Mouse (Mus musculus) neural tube, embryonic 15.5 days (tissue): ENCODE measurements around the gene Clca1. TPM values are rescaled to one million over a fixed set of nuclear protein-coding genes. Genes with fewer than 3 reads are reported as not detected.

Source experiments
- ATAC-seq: fragments of 200-750 bp; cut with Nextera tagmentation; 2 replicates; pipeline ENCODE4 v1.8.0; 2017; ENCODE audit warnings: mild to moderate bottlenecking, moderate TSS enrichment, moderate library complexity; ENCODE audit not compliant: low FRiP score
- H3K27ac ChIP-seq: fragments of 300-500 bp; sonication (generic); replicated peaks from 2 replicates; pipeline ENCODE4 v1.5.1; 2015; ENCODE audit warnings: mild to moderate bottlenecking, inconsistent platforms
- H3K27me3 ChIP-seq: fragments of 300-500 bp; sonication (generic); replicated peaks from 2 replicates; pipeline ENCODE4 v1.6.1; 2015; ENCODE audit warnings: inconsistent platforms
- H3K36me3 ChIP-seq: fragments of 300-500 bp; sonication (generic); 2 replicates; pipeline ENCODE4 v1.6.1; 2015; ENCODE audit warnings: inconsistent platforms
- H3K4me1 ChIP-seq: fragments of 300-500 bp; sonication (generic); 2 replicates; pipeline ENCODE4 v1.6.1; 2015; ENCODE audit warnings: inconsistent platforms
- H3K4me2 ChIP-seq: fragments of 300-500 bp; sonication (generic); 2 replicates; pipeline ENCODE4 v1.6.1; 2015; ENCODE audit warnings: inconsistent platforms, mild to moderate bottlenecking, moderate library complexity
- H3K4me3 ChIP-seq: fragments of 300-500 bp; sonication (generic); replicated peaks from 2 replicates; pipeline ENCODE4 v1.5.1; 2015; ENCODE audit warnings: mild to moderate bottlenecking, inconsistent platforms
- H3K9ac ChIP-seq: fragments of 300-500 bp; sonication (generic); replicated peaks from 2 replicates; pipeline ENCODE4 v1.6.1; 2015; ENCODE audit warnings: mild to moderate bottlenecking, inconsistent platforms
- H3K9me3 ChIP-seq: fragments of 300-500 bp; sonication (generic); replicated peaks from 2 replicates; pipeline ENCODE4 v1.6.1; 2016; ENCODE audit warnings: inconsistent platforms
- WGBS: fragments of 180-500 bp; shearing (Covaris S2); methylation state at CpG from one replicate; pipeline ENCODE4 v1.1.7; 2015; ENCODE audit warnings: mixed read lengths; 5-methylcytosine and 5-hydroxymethylcytosine counted together
- polyA plus RNA-seq: library from polyadenylated mRNA; unstranded; fragments of >200 nt; fragmentation: Nextera tagmentation; extraction: Ambion mirVana; gene quantifications from 2 replicates; pipeline ENCODE4 v1.2.1, GENCODE M21; 2015

The Clca1 gene
- polyA plus RNA-seq, 1 experiment from 2014 or later = not detected

- Histone ChIP-seq H3K9me3 (no peaks in the 10 kb centered on the region), H3K4me1 (no peaks in the 10 kb centered on the region), H3K4me2 (no peak overlapping the region), H3K27ac (no peak overlapping the region), H3K4me3 (no peak overlapping the region), H3K27me3 (no peaks in the 10 kb centered on the region), H3K9ac (no peak overlapping the region), H3K36me3 (no peaks in the 10 kb centered on the region)
- ATAC-seq = no peak
- 71% methylated on average over 5 of the region's 5 CpGs for WGBS
Measured at GRCm38 (mm10) chr3:144993055-144993454, 39.5 kb downstream of the Clca1 start.

GRCm38 (mm10) chr3:144992618-144993017 lies 40.0 kb downstream of the Clca1 start:
- H3K4me3 ChIP-seq = no peak overlapping the region
- H3K4me1 ChIP-seq = no peaks in the 10 kb centered on the region
- H3K27ac ChIP-seq = no peak overlapping the region
- no peak for ATAC-seq
- no peaks in the 10 kb centered on the region for H3K36me3 ChIP-seq
- no peaks in the 10 kb centered on the region for H3K27me3 ChIP-seq
- no peak overlapping the region for H3K4me2 ChIP-seq
- H3K9ac ChIP-seq = no peak overlapping the region
- no peaks in the 10 kb centered on the region for H3K9me3 ChIP-seq

DNA sequence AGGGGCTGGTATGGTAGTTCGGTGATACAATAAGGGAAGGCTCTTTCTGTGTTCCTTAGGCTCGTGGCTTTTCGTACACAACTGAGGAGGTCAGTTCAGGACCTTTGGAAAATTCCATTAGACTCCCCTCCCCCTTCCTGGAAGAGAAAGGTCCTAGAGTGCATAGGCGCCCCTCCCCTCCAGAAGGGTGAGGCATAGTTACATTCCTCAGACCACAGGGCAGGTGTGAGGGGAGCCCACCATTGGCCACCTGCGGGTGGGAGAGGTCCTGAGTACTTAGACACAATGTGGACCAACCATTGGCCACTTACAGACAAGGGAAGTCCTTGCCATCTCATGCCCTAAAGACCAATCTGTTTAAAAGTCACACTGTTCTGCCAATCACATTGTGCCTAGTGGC lies 46.7 kb downstream of the Clca1 start:
- H3K4me2 ChIP-seq = no peak overlapping the region
- no peaks in the 10 kb centered on the region for H3K4me1 ChIP-seq
- no peaks in the 10 kb centered on the region for H3K36me3 ChIP-seq
- H3K4me3 ChIP-seq = no peak overlapping the region
- 88% methylated on average over 5 of the region's 5 CpGs for WGBS
- no peak for ATAC-seq
- H3K9me3 ChIP-seq = no peaks in the 10 kb centered on the region
- no peak overlapping the region for H3K9ac ChIP-seq
- no peaks in the 10 kb centered on the region for H3K27me3 ChIP-seq
- H3K27ac ChIP-seq = no peak overlapping the region

- H3K36me3 ChIP-seq = no peaks in the 10 kb centered on the region
- 88% methylated on average over 6 of the region's 6 CpGs for WGBS
- no peaks in the 10 kb centered on the region for H3K9me3 ChIP-seq
- H3K27me3 ChIP-seq = no peaks in the 10 kb centered on the region
- H3K4me3 ChIP-seq = no peak overlapping the region
- no peaks in the 10 kb centered on the region for H3K4me1 ChIP-seq
- no peak overlapping the region for H3K27ac ChIP-seq
- H3K4me2 ChIP-seq = no peak overlapping the region
- H3K9ac ChIP-seq = no peak overlapping the region
- ATAC-seq = no peak
Measured at GRCm38 (mm10) chr3:144980551-144980950, 52.0 kb downstream of the Clca1 start.

- H3K4me3 ChIP-seq = no peak overlapping the region
- no peaks in the 10 kb centered on the region for H3K36me3 ChIP-seq
- no peak overlapping the region for H3K4me2 ChIP-seq
- no peak for ATAC-seq
- no peaks in the 10 kb centered on the region for H3K4me1 ChIP-seq
- no peaks in the 10 kb centered on the region for H3K27me3 ChIP-seq
- no peaks in the 10 kb centered on the region for H3K9me3 ChIP-seq
- H3K9ac ChIP-seq = no peak overlapping the region
- H3K27ac ChIP-seq = no peak overlapping the region
- 29% methylated on average over 4 of the region's 4 CpGs for WGBS
Measured at GRCm38 (mm10) chr3:144977631-144978030, 54.9 kb downstream of the Clca1 start.

GRCm38 (mm10) chr3:144976091-144976490 lies 56.5 kb downstream of the Clca1 start:
- Histone ChIP-seq H3K4me1 (no peaks in the 10 kb centered on the region), H3K9me3 (no peaks in the 10 kb centered on the region), H3K4me2 (no peak overlapping the region), H3K27me3 (no peaks in the 10 kb centered on the region), H3K9ac (no peak overlapping the region), H3K36me3 (no peaks in the 10 kb centered on the region), H3K4me3 (no peak overlapping the region), H3K27ac (no peak overlapping the region)
- WGBS = 92% methylated on average over 1 of the region's 1 CpGs
- no peak for ATAC-seq

DNA sequence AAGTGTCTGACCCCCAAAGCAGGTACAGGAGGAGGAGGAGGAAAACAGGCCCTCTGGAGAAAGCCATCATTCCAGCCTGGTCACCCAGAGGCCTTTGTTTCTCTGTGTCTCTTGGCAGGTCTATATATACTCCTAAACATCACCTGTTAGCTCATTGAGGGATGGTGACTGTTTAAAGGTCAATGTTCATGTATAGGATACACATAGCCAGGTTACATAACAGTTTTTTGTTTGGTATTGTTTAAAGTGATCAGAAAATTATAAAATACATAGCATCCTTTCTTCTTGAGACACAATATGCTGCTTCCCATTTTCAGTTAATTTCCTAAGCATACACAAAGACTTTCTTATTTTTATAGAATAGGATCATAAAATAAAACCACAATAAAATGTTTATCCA lies 57.6 kb downstream of the Clca1 start, which contains the start of gene Clca4a:
Clca4a (minus strand) TSS at position 101 of the 400 bp plus-strand sequence.
- Histone ChIP-seq H3K4me3 (no peak within 1 kb of the TSS), H3K36me3 (no peaks in the 10 kb centered on the region), H3K9me3 (no peaks in the 10 kb centered on the region)

DNA sequence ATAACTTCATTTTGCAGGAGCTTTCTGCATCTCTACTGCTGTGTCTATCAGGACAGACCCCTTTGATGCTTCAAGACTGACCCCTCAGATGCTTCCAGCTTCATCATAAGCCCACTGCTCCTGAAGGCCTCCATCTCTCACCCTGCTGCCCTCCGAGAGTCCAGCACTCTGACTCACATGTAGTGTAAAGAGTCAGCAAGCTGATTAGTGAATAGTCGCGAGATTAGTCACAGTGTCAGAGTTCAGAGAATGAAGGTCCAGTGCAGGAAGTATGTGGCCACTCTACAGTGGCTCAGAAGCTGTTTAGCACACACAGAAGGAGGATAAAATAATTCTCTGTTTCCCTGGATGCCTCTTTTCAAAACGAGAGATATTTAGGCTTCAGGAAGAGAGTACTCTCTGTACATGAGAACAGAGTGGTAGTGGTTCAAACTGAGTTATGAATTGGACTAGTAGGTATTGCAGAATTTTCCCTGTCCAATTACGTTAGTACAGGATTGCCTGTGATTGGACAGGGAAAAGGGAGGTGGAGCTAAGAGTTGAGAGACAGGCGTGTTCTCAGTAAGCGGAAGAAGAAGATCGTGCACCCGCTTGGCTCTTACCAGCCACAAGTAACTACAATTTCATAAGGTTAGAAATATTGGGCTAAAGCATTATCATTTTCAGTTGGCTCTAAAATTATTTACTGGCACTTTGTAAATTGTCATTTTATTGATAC lies 60.9 kb downstream of the Clca1 start:
- Histone ChIP-seq H3K4me3 (no peak overlapping the region), H3K4me1 (no peaks in the 10 kb centered on the region), H3K4me2 (no peak overlapping the region), H3K9me3 (no peaks in the 10 kb centered on the region), H3K27me3 (no peaks in the 10 kb centered on the region), H3K36me3 (no peaks in the 10 kb centered on the region), H3K9ac (no peak overlapping the region), H3K27ac (no peak overlapping the region)
- 79% methylated on average over 9 of the region's 9 CpGs for WGBS
- no peak for ATAC-seq

More for the DNA sequence above, 57.6 kb downstream of the Clca1 start, which contains the start of gene Clca4a:
- Histone ChIP-seq H3K9ac (no peak within 1 kb of the TSS), H3K27ac (no peak within 1 kb of the TSS), H3K4me1 (no peaks in the 10 kb centered on the region), H3K27me3 (no peaks in the 10 kb centered on the region), H3K4me2 (no peak within 1 kb of the TSS)
- ATAC-seq = no peak

GRCm38 (mm10) chr3:144969755-144970154 lies 62.8 kb downstream of the Clca1 start:
- Histone ChIP-seq H3K4me2 (no peak overlapping the region), H3K4me1 (no peaks in the 10 kb centered on the region), H3K27ac (no peak overlapping the region), H3K4me3 (no peak overlapping the region), H3K27me3 (no peaks in the 10 kb centered on the region), H3K9me3 (no peaks in the 10 kb centered on the region), H3K9ac (no peak overlapping the region), H3K36me3 (no peaks in the 10 kb centered on the region)
- ATAC-seq = no peak
- 86% methylated on average over 1 of the region's 1 CpGs for WGBS

- H3K4me2 ChIP-seq = no peak overlapping the region
- no peak overlapping the region for H3K9ac ChIP-seq
- no peaks in the 10 kb centered on the region for H3K36me3 ChIP-seq
- no peak for ATAC-seq
- no peaks in the 10 kb centered on the region for H3K9me3 ChIP-seq
- 35% methylated on average over 4 of the region's 4 CpGs for WGBS
- H3K4me1 ChIP-seq = no peaks in the 10 kb centered on the region
- no peak overlapping the region for H3K27ac ChIP-seq
- no peaks in the 10 kb centered on the region for H3K27me3 ChIP-seq
- no peak overlapping the region for H3K4me3 ChIP-seq
Measured at GRCm38 (mm10) chr3:144966074-144966473, 66.5 kb downstream of the Clca1 start.
